Mouse (Mus musculus): Measurements from ENCODE around the gene Atp5j2.
"Not testable (repeated sequence)": the region's sequence is repeated elsewhere in the genome, so short reads cannot be mapped to it uniquely, and the experiment has no call there.

The Atp5j2 gene

DNA sequence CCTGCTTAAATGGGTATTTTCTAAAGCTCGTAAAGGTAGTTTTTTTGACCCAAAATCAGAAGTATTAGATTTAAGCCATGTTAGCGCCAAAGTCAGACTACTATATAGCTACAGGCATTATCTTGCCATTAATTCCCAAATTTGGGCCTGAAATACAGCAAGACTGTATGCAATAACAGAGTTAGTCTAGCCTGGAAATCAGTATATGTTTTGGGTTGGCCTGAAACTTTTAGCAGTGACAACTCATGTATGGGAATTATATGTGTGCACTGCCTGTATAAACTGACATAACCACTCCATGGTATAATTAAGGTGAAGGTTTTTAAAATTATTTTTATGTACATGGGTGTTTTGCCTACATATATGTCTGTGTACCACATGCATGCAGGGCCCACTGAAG lies at the start of gene Atp5j2:
Gene Atp5j2 (minus strand): TSS at position 101 of the 400 bp plus-strand sequence.
- no peak for DNase-seq (ENCODE audit: low spot score in 2 of 2)

- no peak for DNase-seq (ENCODE audit: low spot score in 2 of 2)
These were observed 42.8 kb upstream of the Atp5j2 start for GRCm38 (mm10) chr5:145234636-145235035.

- no peak for DNase-seq (ENCODE audit: low spot score in 2 of 2)
These were observed 40.1 kb upstream of the Atp5j2 start for GRCm38 (mm10) chr5:145231893-145232411.

DNA sequence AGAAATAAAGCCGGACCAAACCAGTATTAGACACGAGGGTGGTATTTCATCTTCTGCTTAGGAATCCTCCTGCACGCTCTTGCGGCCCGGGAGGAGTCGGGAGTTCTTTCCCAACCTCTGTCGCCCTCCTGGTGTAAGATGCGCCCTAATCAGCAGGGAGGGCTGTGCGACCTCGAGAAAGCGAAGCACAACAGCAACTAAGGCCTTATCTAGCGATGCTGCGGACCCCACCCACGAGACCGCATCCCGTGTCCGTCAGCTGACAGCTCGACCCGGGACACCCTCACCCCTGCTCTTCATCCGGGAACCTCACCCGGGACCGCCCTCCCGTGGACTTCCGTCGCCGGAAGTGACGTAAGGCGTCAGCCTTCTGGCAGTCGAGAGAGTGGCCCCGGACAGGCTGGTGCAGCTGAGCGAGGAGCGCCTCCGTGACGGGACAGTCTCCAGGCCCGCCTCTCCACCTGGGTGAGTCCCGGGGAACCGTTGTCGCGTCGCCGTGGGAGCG lies 39.6 kb upstream of the Atp5j2 start, which contains the start of gene Zfp655:
Gene Zfp655 (plus strand): TSS at position 349 of the 505 bp plus-strand sequence.
- DNase-seq (ENCODE audit: low spot score in 2 of 2) = peak; percentile 89 to 94

DNA sequence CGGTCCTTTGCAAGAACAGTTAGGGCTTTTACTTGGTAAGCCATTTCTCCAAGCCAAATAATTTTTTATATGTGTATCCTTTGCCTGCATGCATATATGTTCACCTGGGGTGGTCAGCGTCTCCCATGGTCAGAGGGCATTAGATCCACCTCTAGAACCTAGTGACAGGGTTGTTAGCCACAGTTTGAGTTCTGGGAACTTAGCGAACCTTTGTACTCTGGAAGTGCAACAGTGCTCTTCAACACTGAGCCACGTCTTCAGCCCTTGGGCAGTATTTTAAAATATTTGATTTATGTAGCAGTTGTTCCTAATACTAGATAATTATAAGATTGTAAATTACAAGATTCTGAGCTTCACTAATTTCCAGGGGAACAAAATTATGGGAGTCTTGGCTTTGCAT lies 38.8 kb upstream of the Atp5j2 start:
- DNase-seq (ENCODE audit: low spot score in 2 of 2) = no peak

GRCm38 (mm10) chr5:145229283-145229682 lies 37.4 kb upstream of the Atp5j2 start:
- DNase-seq (ENCODE audit: low spot score in 2 of 2) = not testable (repeated sequence)

DNA sequence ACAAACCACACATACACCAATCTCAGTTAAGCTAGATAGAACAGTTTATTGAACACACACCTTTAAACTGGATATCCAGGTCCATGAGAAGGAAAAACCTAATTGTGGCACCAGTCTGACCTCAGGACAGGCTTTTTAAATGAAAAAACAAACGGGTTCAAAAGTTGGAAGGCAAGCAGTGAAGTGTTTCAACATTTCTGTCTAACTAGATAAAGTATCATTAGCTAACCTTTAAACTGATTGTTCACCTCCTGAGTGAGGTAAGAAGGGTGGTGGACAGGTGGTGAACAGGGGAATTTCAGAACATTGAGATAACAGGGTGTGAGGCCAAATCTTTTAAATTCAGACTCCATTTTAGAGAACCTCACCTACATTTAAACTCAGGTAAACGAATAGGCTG lies 34.6 kb upstream of the Atp5j2 start:
- no peak for DNase-seq (ENCODE audit: low spot score in 2 of 2)

DNA sequence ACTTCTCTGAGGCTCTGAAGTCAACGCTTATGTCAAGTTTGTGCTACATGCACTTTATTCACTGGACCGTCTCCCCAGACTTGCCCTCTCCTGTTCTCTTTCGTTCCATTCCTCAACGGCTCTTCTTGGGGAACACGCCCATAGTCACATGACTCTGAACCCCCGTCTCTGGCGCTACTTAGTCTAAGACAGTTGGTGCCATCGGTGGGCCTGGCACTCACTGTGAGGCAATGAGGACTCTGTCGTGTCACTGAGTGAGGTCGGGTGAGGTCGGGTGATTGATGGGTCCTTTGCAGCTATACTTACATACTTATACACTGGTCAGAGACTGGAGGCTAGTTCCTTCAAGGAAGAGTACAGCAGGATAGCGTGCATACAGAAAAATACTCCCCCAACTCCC lies 31.5 kb upstream of the Atp5j2 start:
- DNase-seq (ENCODE audit: low spot score in 2 of 2) = no peak

GRCm38 (mm10) chr5:145222840-145223239 lies 31.0 kb upstream of the Atp5j2 start:
- DNase-seq (ENCODE audit: low spot score in 2 of 2) = no peak

- no peak for DNase-seq (ENCODE audit: low spot score in 2 of 2)
These were observed 28.1 kb upstream of the Atp5j2 start for GRCm38 (mm10) chr5:145219981-145220380.

GRCm38 (mm10) chr5:145218671-145219070 lies 26.8 kb upstream of the Atp5j2 start:
- no peak for DNase-seq (ENCODE audit: low spot score in 2 of 2)

- DNase-seq (ENCODE audit: low spot score in 2 of 2) = no peak
These were observed 26.3 kb upstream of the Atp5j2 start for GRCm38 (mm10) chr5:145218206-145218605.

DNA sequence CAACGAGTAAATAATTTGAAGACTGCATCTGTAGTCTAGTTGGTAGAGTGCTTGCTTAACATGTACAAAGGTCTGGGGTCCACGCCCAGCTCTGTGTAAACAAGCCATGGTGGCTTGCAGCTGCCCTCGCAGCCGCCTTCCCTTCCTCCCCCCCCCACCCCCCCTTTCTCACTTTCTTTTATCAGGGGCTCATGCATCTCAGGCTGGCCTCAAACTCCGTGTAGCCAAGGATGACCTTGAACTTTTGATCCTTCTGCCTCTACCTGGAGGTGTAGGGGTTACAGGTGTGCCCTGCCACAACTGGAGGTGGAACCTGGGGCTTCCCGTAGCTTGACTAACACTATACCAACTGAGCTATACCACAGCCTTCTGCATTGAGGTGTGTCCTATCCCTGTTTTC lies 25.9 kb upstream of the Atp5j2 start:
- no peak for DNase-seq (ENCODE audit: low spot score in 2 of 2)

DNA sequence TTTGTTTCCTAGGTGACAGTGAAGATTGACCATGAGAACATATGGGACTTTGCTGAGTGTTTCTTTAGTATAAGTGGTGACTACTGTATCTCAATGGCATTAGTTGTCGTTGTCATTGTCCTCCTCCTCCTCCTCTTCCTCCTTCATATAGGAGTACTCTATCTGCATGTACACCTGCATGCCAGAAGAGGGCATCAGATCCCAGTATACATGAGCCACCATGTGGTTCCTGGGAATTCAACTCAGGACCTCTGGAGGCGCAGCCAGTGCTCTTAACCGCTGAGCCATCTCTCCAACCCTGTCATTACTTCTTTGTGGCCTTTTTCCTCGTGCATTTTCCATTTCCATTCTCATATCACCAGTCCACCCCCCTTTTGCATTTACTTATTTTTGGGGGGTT lies 22.8 kb upstream of the Atp5j2 start:
- no peak for DNase-seq (ENCODE audit: low spot score in 2 of 2)

GRCm38 (mm10) chr5:145213505-145213904 lies 21.6 kb upstream of the Atp5j2 start:
- no peak for DNase-seq (ENCODE audit: low spot score in 2 of 2)

DNA sequence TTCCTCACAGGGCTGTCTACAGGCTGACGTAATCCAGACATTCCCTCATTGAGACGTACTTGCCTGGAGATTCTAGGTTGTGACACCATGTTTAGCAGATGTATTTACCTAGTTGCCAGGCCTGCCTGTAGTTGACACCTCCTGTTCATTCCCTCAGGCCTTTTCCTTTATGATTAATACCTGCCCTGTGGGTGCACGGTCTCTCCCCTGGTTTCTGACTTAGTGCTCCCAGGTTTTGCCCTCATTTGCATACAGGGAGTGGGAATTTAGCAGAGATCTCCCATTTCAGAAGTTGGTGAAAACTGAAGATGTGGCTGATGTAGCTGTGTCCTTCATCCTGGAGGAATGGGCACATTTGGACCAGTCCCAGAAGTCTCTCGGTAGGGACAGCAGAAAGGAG lies 20.4 kb upstream of the Atp5j2 start:
- no peak for DNase-seq (ENCODE audit: low spot score in 2 of 2)

- no peak for DNase-seq (ENCODE audit: low spot score in 2 of 2)
These were observed 19.5 kb upstream of the Atp5j2 start for GRCm38 (mm10) chr5:145211340-145211739.

GRCm38 (mm10) chr5:145208391-145208790 lies 16.5 kb upstream of the Atp5j2 start:
- DNase-seq (ENCODE audit: low spot score in 2 of 2) = not testable (repeated sequence)

GRCm38 (mm10) chr5:145207954-145208353 lies 16.1 kb upstream of the Atp5j2 start:
- no peak for DNase-seq (ENCODE audit: low spot score in 2 of 2)

DNA sequence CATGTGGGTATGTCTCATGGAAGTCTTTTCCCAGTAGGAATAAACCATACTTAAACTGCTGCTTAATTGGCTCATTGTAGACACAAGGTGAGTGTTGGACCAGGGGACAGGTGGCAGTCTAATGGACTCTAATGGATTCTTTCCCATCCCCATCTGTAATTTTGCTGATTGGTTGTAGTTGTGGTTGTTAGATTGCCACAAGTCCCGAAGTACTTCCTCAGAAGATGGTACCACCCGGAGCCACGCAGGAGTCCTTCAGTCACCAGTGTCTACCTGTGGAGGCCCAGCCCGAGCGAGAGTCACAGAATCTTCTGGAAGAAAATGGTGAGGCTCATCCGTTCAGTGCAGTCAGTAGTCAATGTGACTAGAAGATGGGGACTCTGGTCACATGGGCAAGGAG lies 15.5 kb upstream of the Atp5j2 start:
- DNase-seq (ENCODE audit: low spot score in 2 of 2) = no peak

DNA sequence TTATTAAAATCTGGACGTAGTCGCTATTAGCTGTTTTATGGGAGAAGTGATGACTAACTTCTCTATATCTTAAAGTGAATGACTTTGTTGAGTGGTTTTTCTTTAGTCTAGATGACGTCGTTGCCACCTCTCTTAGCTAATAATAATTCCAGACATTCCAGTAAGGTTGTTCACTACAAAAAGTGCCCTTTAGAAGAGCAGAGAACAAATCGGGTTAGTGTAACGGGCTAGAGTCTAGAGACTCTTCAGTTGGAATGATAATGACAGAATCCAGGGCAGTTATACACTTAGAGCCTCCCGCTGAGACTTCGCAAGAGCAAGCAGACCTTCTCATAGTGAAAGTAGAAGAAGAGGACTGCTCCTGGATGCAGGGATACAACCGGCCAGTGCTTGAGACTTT lies 13.2 kb upstream of the Atp5j2 start:
- DNase-seq (ENCODE audit: low spot score in 2 of 2) = no peak

DNA sequence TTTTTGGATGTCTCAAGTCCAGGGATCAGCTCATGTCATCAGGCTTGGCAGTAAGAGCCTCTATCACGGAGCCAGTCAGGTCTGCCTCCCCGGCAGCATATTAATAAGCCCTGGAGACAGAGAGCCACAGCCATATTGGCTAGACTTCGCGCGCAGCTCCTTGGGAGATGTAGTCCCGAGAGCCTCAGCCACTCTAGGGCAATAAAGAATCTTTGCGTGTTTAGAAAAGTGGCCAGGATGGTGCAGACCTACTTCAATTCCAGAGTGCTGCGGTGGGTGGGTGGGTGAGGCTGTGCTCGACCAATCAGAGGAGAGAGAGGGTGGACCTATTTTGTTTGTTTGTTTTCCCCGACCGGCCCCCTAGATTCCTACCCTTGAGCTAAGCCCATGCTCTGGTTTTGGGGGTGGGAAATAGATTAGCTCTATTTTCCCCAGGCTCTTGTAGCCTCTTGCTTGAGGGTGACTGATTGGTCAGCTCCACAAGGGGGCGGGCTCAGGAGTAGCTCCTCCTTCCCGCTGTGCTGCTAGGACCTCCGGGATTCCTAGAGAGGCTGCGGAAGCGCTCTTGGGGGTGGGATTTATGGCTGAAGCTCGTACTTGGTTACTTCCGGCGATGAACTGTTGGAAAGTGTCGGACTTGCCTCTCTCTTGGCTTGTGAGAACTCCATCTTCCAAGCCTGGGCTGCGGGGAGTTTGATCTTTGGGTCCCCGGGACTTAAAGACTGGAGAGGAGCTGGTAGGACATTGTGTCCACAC lies 12.3 kb upstream of the Atp5j2 start, which contains the start of gene Zkscan5:
Gene Zkscan5 (plus strand): TSS at position 627 of the 756 bp plus-strand sequence.
- DNase-seq (ENCODE audit: low spot score in 2 of 2) = peak; percentile 92 to 94

DNA sequence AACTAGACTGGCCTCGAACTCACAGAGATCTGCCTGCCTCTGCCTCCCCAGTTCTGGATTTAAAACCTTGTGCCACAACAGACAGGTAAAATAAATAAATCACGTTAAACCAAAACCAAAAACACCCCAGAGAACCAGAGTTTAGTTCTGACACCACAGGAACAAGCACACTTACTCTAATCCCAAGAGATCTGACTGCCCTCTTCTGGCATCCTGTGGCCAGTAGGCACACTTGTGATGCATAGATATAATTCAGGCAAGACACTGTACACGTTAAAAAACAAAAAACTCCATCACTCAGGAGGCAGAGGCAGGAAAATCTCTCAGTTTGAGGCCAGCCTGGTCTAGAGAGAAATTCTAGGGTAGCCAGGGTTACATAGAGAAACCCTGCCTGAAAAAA lies 10.6 kb upstream of the Atp5j2 start:
- DNase-seq (ENCODE audit: low spot score in 2 of 2) = no peak
